Mouse (Mus musculus) hindbrain, embryonic 10.5 days (tissue): ENCODE data around the gene Rnf8. TPM values are rescaled to one million over a fixed set of nuclear protein-coding genes. Genes with fewer than 3 reads are reported as not detected.

ENCODE experiments used
- DNase-seq: peaks from one replicate; pipeline ENCODE4 v3.0.0-alpha.2; 2017; ENCODE audit warnings: low spot score
- H3K27ac ChIP-seq: fragments of 300-500 bp; sonication (generic); 2 replicates; pipeline ENCODE4 v1.5.1; 2016; ENCODE audit warnings: mild to moderate bottlenecking, moderate library complexity
- H3K27me3 ChIP-seq: fragments of 300-500 bp; sonication (generic); 2 replicates; pipeline ENCODE4 v1.6.1; 2016; ENCODE audit warnings: mild to moderate bottlenecking; ENCODE audit not compliant: poor library complexity, insufficient read depth, severe bottlenecking
- H3K36me3 ChIP-seq: fragments of 300-500 bp; sonication (generic); 2 replicates; pipeline ENCODE4 v1.6.1; 2016; ENCODE audit warnings: mild to moderate bottlenecking, moderate library complexity
- H3K4me1 ChIP-seq: fragments of 300-500 bp; sonication (generic); replicated peaks from 2 replicates; pipeline ENCODE4 v1.6.1; 2016; ENCODE audit warnings: mild to moderate bottlenecking
- H3K4me3 ChIP-seq: fragments of 300-500 bp; sonication (generic); 2 replicates; pipeline ENCODE4 v1.5.1; 2016; ENCODE audit warnings: mild to moderate bottlenecking, moderate library complexity
- H3K9me3 ChIP-seq: fragments of 300-500 bp; sonication (generic); 2 replicates; pipeline ENCODE4 v1.6.1; 2016; ENCODE audit warnings: mild to moderate bottlenecking, moderate library complexity
- WGBS: fragments of 180-500 bp; shearing (Covaris S2); methylation state at CpG from one replicate; pipeline ENCODE4 v1.1.7; 2016; 5-methylcytosine and 5-hydroxymethylcytosine counted together
- polyA plus RNA-seq: library from polyadenylated mRNA; unstranded; fragments of >200 nt; fragmentation: Nextera tagmentation; extraction: Ambion mirVana; gene quantifications from 2 replicates; pipeline ENCODE4 v1.2.1, GENCODE M21; 2016

The Rnf8 gene
- polyA plus RNA-seq, 1 experiment from 2014 or later = 107 TPM

DNA sequence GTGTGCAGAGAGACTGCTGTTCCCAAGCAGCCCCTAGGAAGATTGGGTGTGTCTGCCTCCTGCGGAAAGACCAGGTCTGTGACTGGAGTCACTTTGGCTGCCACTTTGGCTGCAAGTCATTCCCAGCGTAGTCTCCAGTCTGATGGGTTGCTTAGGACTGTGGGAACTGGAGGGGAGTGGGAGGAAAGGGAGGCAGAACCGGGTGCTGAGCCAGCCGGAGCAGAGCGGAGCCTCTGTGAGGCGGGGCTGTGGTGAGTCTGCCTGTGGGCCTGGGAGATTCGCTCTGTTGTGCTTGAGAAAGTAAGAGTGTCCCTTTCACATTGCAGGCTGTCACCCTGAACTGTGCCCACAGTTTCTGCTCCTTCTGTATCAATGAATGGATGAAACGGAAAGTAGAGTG, 20.9 kb downstream of the Rnf8 start:
- DNase-seq = no peak
- Histone ChIP-seq H3K27ac (no peak overlapping the region), H3K4me3 (no peak overlapping the region), H3K27me3 (no peaks in the 10 kb centered on the region), H3K9me3 (no peaks in the 10 kb centered on the region), H3K36me3 (peaks cover 99% of the 10 kb centered on the region), H3K4me1 (no peaks in the 10 kb centered on the region)
- WGBS = 92% methylated on average over 8 of the region's 8 CpGs

DNA sequence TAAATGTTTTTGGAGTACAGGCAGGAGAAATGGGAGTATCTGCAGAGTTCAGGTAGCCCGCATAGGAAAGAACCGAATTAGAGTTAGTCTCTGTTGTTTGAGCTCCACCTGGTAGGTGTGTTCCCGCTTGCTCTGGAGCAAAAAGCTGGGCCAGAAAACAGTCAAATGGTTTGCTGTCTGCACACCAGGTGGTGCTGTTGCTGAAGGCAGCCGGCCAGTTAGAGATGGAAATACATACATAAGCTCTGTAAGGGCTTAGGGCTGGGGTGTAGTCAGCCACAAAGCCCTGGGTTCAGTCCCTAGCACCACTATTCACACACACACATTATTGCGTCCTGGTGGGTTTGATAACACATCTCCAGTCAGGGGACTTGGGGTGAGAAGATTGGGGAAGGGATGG, 21.5 kb downstream of the Rnf8 start:
- no peaks in the 10 kb centered on the region for H3K9me3 ChIP-seq
- H3K36me3 ChIP-seq = peaks cover 99% of the 10 kb centered on the region
- H3K27ac ChIP-seq = no peak overlapping the region
- no peak overlapping the region for H3K4me3 ChIP-seq
- 83% methylated on average over 5 of the region's 5 CpGs for WGBS
- H3K4me1 ChIP-seq = no peaks in the 10 kb centered on the region
- no peak for DNase-seq
- no peaks in the 10 kb centered on the region for H3K27me3 ChIP-seq

DNA sequence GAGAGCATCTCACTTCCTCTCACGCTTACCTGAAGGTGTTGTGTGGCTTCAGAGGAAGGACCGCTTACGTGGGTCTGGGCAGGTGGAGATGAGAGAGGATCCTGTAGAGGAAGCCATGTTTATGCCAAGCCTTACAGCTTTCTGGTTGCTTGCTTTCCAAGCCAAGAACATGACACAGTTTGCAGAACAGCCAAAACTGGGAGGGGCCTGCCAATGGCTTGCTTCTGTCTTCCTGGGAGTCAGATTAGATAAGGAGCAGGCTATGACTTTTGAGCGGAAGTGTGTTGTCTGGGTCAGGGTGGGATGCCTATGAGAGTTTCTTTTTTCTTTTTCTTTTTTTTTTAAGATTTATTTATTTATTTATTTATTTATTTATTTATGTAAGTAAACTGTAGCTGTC, 22.8 kb downstream of the Rnf8 start:
- no peak for DNase-seq
- WGBS = 92% methylated on average over 4 of the region's 4 CpGs
- H3K4me1 ChIP-seq = no peaks in the 10 kb centered on the region
- H3K36me3 ChIP-seq = peaks cover 99% of the 10 kb centered on the region
- no peak overlapping the region for H3K4me3 ChIP-seq
- H3K27ac ChIP-seq = no peak overlapping the region
- no peaks in the 10 kb centered on the region for H3K9me3 ChIP-seq
- no peaks in the 10 kb centered on the region for H3K27me3 ChIP-seq

DNA sequence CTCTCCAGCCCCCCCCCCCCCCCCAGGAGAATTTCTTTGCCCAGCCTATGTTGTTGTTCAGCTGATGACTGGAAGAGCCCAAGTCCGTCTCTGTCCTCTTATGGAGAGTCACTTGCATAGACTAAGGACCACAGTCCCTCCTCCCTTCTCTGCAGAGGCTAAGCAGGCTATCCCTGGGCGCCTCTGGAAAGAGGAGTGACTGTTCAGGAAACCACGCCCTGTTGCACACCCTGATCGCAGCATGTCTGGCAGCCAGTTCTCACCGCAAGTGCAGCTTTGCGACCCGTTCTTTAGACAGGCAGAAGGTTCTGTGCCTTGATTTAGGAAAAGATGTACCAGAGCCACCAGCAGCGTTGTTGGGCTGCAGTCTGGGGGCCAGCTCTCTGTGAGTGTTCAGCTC, 23.3 kb downstream of the Rnf8 start:
- peaks cover 99% of the 10 kb centered on the region for H3K36me3 ChIP-seq

DNA sequence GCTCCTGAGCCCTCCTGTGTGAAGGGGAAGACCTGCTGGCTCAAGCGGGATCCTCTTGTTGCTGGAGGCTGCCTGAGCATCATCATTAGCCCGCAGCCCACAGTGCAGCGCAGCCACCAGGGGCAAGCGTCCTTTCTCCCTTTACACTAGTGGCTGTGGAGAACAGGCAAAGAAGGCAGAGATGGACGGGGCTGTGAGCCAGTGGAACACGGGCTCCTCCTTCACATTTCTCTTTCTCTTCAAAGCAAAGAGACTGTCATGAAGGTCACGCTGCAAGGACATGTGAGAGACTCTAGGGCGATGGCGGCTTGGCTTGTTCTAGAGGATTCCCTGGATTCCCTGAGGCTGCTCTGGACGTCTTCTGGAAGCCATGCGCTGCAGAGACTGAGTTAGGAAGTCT, 26.4 kb downstream of the Rnf8 start:
- peaks cover 9% of the 10 kb centered on the region; the same call in 1 of the 2 replicates for H3K4me1 ChIP-seq
- H3K36me3 ChIP-seq = peaks cover 79% of the 10 kb centered on the region
- WGBS = 95% methylated on average over 11 of the region's 11 CpGs
- no peaks in the 10 kb centered on the region for H3K27me3 ChIP-seq
- no peaks in the 10 kb centered on the region for H3K9me3 ChIP-seq
- no peak for DNase-seq
- no peak overlapping the region for H3K4me3 ChIP-seq
- no peak overlapping the region for H3K27ac ChIP-seq

More for the DNA sequence above, 23.3 kb downstream of the Rnf8 start:
- no peak for DNase-seq
- no peaks in the 10 kb centered on the region for H3K27me3 ChIP-seq
- H3K27ac ChIP-seq = no peak overlapping the region
- no peaks in the 10 kb centered on the region for H3K4me1 ChIP-seq
- no peak overlapping the region for H3K4me3 ChIP-seq
- WGBS = 85% methylated on average over 8 of the region's 8 CpGs
- no peaks in the 10 kb centered on the region for H3K9me3 ChIP-seq

DNA sequence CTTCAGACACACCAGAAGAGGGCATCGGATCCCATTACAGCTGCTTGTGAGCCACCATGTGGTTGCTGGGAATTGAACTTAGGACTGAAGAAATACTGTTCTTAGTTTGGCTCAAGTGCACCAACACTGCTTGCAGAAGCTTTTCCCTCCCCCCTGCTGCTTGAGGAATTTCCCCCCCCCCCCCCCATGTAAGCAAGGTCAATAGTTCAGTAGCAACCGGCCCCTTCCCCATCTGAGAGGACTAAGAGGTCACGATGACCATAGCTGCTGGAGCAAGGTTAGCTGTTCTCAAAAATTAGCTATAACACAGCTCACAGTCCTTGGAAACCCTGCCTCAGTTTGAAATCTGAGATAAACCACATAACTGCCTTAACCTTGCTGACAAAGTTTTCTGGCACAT, 27.6 kb downstream of the Rnf8 start:
- peak; percentile 22 for DNase-seq
- Histone ChIP-seq H3K4me3 (no peak overlapping the region), H3K4me1 (peaks cover 11% of the 10 kb centered on the region; the same call in 1 of the 2 replicates), H3K36me3 (peaks cover 73% of the 10 kb centered on the region), H3K27ac (no peak overlapping the region), H3K27me3 (no peaks in the 10 kb centered on the region), H3K9me3 (no peaks in the 10 kb centered on the region)
- 62% methylated on average over 3 of the region's 3 CpGs for WGBS

DNA sequence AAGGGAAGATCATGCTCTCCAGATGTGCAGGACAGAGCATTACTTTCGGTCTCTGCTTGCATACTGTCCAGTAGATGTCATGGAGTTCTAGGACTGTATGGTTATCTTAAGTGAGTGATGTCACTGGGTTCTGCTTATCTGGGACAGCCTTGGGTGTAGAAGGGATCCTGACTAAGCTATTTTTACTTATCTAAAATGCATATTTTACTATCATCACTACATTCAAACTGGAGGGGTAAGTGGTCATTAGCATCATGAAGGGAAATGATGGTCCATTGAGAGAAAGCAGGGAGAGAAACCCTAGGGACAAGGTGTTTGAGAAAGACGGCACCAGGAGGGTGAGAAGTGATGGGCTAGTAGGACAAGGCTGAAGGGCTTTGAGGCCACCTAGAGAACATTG, 43.7 kb downstream of the Rnf8 start:
- Histone ChIP-seq H3K27ac (no peak overlapping the region), H3K9me3 (peaks cover 4% of the 10 kb centered on the region; the same call in 1 of the 2 replicates), H3K4me3 (no peak overlapping the region), H3K4me1 (peaks cover 12% of the 10 kb centered on the region), H3K36me3 (peaks cover 6% of the 10 kb centered on the region), H3K27me3 (no peaks in the 10 kb centered on the region)
- WGBS = 79% methylated on average over 2 of the region's 2 CpGs
- no peak for DNase-seq

DNA sequence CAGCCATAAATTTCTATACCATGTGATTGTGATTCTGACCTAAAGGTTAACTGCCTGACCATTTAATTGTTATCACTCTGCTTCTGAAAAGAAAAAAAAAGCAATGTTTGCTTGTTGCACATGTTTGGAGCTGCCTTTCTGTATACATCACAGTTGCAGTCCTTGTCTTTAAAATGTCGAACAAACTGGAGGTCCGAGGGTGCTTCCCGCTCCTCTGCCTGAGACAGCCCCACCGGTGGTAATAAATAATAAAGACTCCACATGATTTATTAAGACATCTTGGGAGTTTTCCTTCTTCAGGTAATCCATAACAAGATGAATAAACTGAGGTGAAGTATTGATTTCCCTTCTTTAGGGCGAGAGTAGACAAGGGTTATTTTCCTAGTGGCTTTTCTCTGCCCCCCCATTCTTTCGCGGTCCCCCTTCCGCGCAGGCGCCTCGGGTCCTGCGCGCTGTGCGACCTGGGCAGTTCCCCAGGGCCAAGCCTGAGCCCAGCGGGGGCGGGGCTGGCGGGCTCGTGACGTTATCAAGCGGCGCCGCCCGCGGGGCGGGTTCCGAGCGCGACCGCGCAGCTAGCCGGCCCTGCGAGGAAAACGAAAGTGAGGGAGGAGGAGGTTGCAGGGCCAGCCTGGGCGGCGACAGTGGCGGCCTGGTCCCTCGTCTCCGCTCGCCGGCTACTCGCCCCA, 45.6 kb downstream of the Rnf8 start, which contains the start of gene Cmtr1:
Gene Cmtr1, plus strand, starts transcription at position 520 of the 686 bp plus-strand sequence.
- Histone ChIP-seq H3K9me3 (no peaks in the 10 kb centered on the region), H3K27me3 (no peaks in the 10 kb centered on the region), H3K27ac (peak within 1 kb of the TSS; percentile 96), H3K4me3 (peak within 1 kb of the TSS; percentile 93), H3K4me1 (peaks cover 15% of the 10 kb centered on the region), H3K36me3 (peaks cover 26% of the 10 kb centered on the region)
- peak; percentile 95 for DNase-seq
- 2% methylated on average over 41 of the region's 41 CpGs for WGBS

DNA sequence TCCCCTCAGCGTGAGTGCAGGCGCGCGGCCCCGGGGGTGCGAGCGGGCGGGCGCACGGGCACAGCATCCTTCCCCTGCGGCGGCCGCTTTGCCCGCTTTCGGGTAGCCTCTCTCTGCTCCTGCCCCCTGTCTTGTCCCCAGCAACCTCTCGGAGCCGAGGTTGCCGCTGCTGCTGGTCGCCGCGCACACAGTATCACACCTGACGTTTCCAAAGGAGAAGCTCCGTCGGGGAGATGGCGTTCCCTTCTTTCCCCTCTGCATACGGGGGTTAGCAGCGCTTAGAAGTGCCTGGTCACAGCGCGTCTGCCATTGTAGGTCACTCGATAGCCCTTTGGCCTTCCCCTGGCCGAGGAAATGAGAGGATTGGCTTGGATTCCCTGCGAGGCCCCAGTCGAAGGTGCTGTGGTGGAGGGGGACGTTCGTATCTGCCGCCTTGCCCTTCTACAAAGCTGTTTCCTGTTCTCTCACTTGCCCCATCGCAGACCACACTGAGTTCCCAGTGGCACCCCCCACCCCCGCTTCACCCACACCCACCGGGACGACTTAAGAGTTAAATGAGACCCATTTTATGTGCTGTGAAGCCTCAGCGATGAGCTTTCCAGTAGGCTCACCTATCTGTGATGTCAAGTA, 46.3 kb downstream of the Rnf8 start:
- Histone ChIP-seq H3K9me3 (no peaks in the 10 kb centered on the region), H3K4me3 (peak overlapping the region; percentile 93), H3K27ac (peak overlapping the region; percentile 96), H3K36me3 (peaks cover 31% of the 10 kb centered on the region), H3K4me1 (peaks cover 15% of the 10 kb centered on the region), H3K27me3 (no peaks in the 10 kb centered on the region)
- no peak for DNase-seq
- under 1% methylated on average over 41 of the region's 41 CpGs for WGBS

DNA sequence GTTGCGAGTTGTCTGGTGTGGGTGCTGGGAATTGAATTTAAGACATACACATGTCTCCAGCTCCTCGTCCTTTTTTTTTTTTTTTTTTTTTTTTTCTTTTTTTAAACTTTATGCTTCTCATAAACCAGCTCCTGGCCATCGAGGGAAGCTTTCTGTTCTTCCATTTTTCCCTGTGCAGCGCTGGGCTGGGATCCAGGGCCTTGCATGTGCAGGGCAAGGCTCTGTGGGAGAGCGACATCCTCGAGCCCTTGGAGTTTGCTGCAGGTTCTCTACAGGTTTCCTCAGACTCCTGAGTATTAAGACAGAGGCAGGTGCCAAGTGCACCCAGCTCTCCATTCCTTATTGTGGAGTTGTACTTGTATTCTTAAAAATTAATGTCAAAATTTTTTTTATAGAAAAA, 47.6 kb downstream of the Rnf8 start:
- Histone ChIP-seq H3K9me3 (no peaks in the 10 kb centered on the region), H3K27me3 (no peaks in the 10 kb centered on the region), H3K4me1 (peaks cover 15% of the 10 kb centered on the region), H3K27ac (no peak overlapping the region), H3K36me3 (peaks cover 43% of the 10 kb centered on the region), H3K4me3 (no peak overlapping the region)
- DNase-seq = no peak
- 92% methylated on average over 6 of the region's 6 CpGs for WGBS

DNA sequence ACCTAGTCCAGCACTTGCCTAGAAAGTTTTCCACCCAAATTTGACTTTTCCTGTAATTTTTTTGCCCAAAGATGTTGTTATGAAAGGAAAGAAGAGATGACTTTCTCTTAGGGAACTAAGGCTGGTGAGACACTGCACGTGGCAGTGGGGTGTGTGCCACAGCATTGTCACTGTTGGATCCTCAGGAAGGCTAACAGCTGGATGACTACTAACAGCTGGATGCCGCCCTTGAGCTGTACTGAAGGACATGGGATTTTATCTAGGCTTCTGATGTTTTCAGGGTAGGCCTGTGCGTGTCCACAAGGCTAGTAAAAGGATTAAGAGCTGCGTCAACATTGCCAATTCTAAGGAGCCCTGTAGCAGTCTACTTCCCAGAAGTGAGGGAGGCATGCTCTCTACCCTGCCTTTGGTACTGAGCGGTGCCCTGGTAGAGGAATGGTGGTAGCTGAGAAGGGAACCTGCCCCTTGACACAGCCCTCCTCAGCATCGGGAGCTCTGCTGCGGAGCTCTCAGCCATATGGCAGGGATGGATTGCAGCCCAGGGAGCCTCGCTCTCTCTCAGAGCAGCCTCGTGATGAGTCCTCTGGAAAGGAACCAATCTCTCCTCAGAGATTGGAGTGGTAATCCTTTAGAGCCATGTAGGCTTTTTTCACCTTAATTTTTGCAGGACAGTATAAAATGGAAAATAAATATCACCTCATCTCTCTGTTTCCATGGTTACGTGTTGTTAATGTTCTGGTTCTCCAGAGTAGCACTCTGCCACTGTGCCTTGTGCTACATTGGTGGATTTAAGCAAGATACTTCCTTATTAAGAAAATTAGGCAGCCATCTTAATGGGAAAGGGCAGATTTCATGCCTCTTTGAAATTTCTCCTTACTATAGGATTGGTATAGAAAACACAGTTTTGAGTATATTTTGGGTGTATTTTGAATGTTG, 53.7 kb downstream of the Rnf8 start:
- peaks cover 92% of the 10 kb centered on the region for H3K36me3 ChIP-seq

DNA sequence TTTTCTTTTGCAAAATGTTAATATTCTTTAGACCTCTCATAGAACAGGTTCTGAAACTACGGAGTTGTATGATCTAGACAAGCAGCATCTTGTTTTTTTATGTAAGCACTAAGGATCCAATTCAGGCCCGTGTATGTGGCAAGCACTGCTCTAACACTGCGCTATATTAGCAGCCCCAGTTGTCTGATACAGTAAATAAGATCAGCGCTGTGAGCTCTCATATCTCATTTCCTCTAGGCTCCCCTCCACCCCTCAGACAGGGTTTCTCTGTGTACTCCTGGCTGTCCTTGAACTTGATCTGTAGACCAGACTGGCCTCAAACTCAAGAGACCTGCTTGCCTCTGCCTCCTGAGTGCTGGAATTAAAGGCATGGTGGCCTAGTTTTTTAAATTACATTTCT, 54.4 kb downstream of the Rnf8 start:
- H3K36me3 ChIP-seq = peaks cover 92% of the 10 kb centered on the region
- 95% methylated on average over 4 of the region's 4 CpGs for WGBS
- no peak for DNase-seq

More for the DNA sequence above, 53.7 kb downstream of the Rnf8 start:
- 0 out of 2 replicates have a peak, but pooled peaks cover 3% of the 10 kb centered on the region for H3K4me1 ChIP-seq
- no peaks in the 10 kb centered on the region for H3K9me3 ChIP-seq
- no peak overlapping the region for H3K27ac ChIP-seq
- H3K27me3 ChIP-seq = no peaks in the 10 kb centered on the region
- no peak overlapping the region for H3K4me3 ChIP-seq
- DNase-seq = no peak
- 85% methylated on average over 10 of the region's 10 CpGs for WGBS

More for the DNA sequence above, 54.4 kb downstream of the Rnf8 start:
- Histone ChIP-seq H3K4me1 (0 out of 2 replicates have a peak, but pooled peaks cover 3% of the 10 kb centered on the region), H3K27ac (no peak overlapping the region), H3K27me3 (no peaks in the 10 kb centered on the region), H3K4me3 (no peak overlapping the region), H3K9me3 (no peaks in the 10 kb centered on the region)
